Mouse (Mus musculus) spleen, adult 2 months (tissue): ENCODE data around the gene Muc1. TPM values are rescaled to one million over a fixed set of nuclear protein-coding genes. Genes with fewer than 3 reads are reported as not detected.

Source experiments
- DNase-seq, 2 experiments: peaks; one replicate each; pipeline versions ENCODE4 v3.0.0 to v3.0.0-alpha.2; 2012 to 2021; ENCODE audit warnings: low spot score in 2 of 2, low read depth in 1 of 2
- H3K27ac ChIP-seq: fragments of 200-500 bp; 2 replicates; pipeline ENCODE4 v1.5.1; 2012; ENCODE audit warnings: low read length, inconsistent platforms; ENCODE audit not compliant: insufficient read depth
- H3K27me3 ChIP-seq: fragments of 200-500 bp; 2 replicates; pipeline ENCODE4 v1.6.1; 2012; ENCODE audit warnings: mild to moderate bottlenecking, moderate library complexity, low read length, inconsistent platforms; ENCODE audit not compliant: control insufficient read depth, insufficient read depth
- H3K36me3 ChIP-seq: fragments of 200-500 bp; 2 replicates; pipeline ENCODE4 v1.6.1; 2012; ENCODE audit warnings: mild to moderate bottlenecking, low read length, inconsistent platforms; ENCODE audit not compliant: control insufficient read depth, insufficient read depth
- H3K4me1 ChIP-seq: fragments of 200-500 bp; 2 replicates; pipeline ENCODE4 v1.6.1; 2011; ENCODE audit warnings: inconsistent platforms; ENCODE audit not compliant: control insufficient read depth, insufficient read depth, insufficient read length
- H3K4me3 ChIP-seq: fragments of 200-500 bp; 2 replicates; pipeline ENCODE4 v1.5.1; 2011; ENCODE audit warnings: mild to moderate bottlenecking, inconsistent platforms; ENCODE audit not compliant: insufficient read depth, insufficient read length; ENCODE audit errors: extremely low read depth
- CTCF ChIP-seq: fragments of 200-500 bp; IDR thresholded peaks from 2 replicates; pipeline ENCODE4 v1.5.1; 2011; ENCODE audit warnings: mild to moderate bottlenecking, inconsistent platforms; ENCODE audit not compliant: insufficient read depth, insufficient read length, insufficient replicate concordance; ENCODE audit errors: extremely low read depth
- POLR2A ChIP-seq: fragments of 200-500 bp; IDR thresholded peaks from 2 replicates; pipeline ENCODE4 v1.6.1; 2011; ENCODE audit warnings: low read depth, low read length, inconsistent platforms
- WGBS: fragments of 180-500 bp; shearing (Covaris S2); methylation state at CpG from one replicate; pipeline ENCODE4 v1.1.7; 2018; 5-methylcytosine and 5-hydroxymethylcytosine counted together
- polyA plus RNA-seq: library from polyadenylated mRNA; depleted of rRNA; stranded (reverse); fragments of >200 nt; gene quantifications from 2 replicates; pipeline ENCODE4 v1.2.3, GENCODE M21; 2012

The Muc1 gene
- polyA plus RNA-seq, 1 experiment: 17.4 TPM

DNA sequence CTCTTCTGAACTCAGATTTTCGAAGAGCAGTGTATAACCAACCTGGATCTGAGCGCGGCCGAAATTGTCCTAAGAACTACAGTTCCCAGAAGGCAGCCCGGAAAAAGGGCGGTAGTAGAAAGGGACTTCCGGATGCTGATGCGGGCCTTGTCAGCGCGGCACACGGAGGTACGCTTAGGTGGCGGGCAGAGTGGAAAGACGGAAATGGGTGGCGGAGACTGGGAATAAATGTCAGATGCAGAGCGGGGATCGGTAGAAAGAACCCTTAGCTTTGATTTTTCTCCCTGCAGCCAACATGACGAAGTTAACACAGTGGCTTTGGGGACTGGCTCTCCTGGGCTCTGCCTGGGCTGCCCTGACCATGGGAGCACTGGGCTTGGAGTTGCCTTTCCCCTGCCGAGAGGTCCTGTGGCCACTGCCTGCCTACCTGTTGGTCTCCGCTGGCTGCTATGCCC, 37.6 kb downstream of the Muc1 start:
- H3K27ac ChIP-seq: peak overlapping the region; percentile 74

DNA sequence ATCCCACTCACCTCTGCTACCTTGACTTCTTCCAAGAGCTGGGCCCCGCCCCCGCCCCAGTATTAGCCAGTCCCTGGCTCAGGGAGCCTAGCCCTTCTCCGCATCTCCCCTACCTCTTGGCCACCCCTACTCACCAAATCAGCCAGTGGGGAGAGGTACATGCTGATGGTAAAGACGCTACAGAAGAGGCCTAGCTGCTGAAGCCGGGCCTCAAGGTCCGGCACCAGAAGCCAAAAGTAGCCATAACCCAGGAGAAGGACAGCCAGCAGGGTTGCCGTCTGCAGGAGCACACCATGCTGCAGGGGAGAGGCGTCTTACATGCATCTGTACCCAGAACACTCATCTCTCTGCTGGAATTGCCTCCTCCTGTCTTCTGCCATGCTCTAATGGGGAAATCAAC, 40.1 kb downstream of the Muc1 start:
- TF ChIP-seq POLR2A (no peak), CTCF (no peak)
- no peaks in the 10 kb centered on the region for H3K27me3 ChIP-seq
- H3K4me3 ChIP-seq: no peak overlapping the region
- DNase-seq: no peak
- no peaks in the 10 kb centered on the region; the same call in 1 of the 2 replicates for H3K36me3 ChIP-seq
- no peak overlapping the region for H3K27ac ChIP-seq
- H3K4me1 ChIP-seq: peaks cover 8% of the 10 kb centered on the region; the same call in 1 of the 2 replicates
- WGBS: 89% methylated on average over 8 of the region's 8 CpGs

More for the DNA sequence above, 37.6 kb downstream of the Muc1 start:
- Histone ChIP-seq H3K27me3 (no peaks in the 10 kb centered on the region), H3K4me3 (peak overlapping the region; percentile 93), H3K4me1 (peaks cover 8% of the 10 kb centered on the region; the same call in 1 of the 2 replicates), H3K36me3 (no peaks in the 10 kb centered on the region; the same call in 1 of the 2 replicates)
- WGBS: under 1% methylated on average over 20 of the region's 20 CpGs
- DNase-seq: peak; percentile 56 to 75
- TF ChIP-seq POLR2A (peak; percentile 93), CTCF (no peak)

DNA sequence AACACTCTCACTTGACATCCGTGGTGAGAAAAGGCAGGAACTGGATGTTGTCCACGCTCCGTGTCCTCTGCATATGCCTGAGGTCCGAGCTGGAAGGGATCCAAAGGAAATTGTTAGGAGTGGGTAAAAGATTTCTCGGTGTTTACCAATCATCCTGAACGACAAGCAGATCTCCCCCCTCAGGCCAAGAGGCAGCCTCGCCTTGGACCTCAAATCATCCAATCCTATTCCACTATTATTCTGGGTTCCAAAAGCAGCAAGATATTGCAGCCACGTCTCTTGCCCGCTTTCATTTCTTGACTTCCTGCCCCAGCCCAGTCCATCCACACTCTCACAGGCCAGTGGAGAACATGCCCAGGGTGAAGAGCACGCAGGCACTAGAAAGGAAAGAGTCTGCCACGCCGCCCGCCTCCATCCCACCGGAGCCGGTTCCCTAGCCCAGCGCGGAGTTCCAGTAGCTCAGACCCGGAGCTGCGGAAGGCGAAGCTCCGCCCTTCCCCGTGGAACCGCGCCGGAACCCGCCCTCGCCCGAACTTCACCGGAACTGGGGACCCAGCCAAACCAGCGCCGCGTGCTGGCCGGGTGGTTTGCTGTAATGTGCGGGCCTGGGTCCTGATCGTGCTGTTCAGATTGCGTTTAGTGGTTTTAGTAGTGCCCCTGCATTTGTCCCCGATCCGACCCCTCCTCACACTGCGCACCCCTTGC, 41.3 kb downstream of the Muc1 start, which contains the start of gene Slc50a1:
TSS of gene Slc50a1 (minus strand) at position 520 of the 705 bp plus-strand sequence.
- TF ChIP-seq CTCF (peak; percentile 33; the same call in 1 of the 2 replicates), POLR2A (peak; percentile 77)
- Histone ChIP-seq H3K27me3 (no peaks in the 10 kb centered on the region), H3K4me3 (peak within 1 kb of the TSS; percentile 96), H3K27ac (peak within 1 kb of the TSS; percentile 88), H3K36me3 (no peaks in the 10 kb centered on the region; the same call in 1 of the 2 replicates), H3K4me1 (peaks cover 8% of the 10 kb centered on the region; the same call in 1 of the 2 replicates)
- DNase-seq: peak in 1 of 2 experiments; percentile 82
- 1% methylated on average over 39 of the region's 39 CpGs for WGBS

DNA sequence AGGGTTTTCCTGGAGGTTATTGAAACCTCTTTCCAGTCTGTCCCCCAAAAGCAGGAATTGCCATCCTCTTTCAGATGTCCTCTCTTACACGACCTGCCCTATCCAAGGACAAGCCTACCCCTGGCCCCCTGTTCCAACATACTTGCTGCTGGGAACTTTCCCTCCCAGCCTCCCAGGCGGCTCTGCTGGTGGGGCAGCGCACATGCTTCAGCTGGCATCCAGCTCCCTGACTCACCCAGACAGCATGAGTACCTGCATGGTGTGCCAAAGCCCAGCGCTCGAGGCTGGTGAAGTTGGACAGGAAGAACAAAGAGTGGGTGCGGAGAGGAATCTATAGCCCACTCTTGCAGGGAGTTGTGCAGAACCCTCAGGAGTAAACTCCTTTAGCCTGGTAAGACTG, 42.0 kb downstream of the Muc1 start:
- TF ChIP-seq CTCF (no peak), POLR2A (no peak)
- no peaks in the 10 kb centered on the region; the same call in 1 of the 2 replicates for H3K36me3 ChIP-seq
- no peak overlapping the region for H3K4me3 ChIP-seq
- no peaks in the 10 kb centered on the region for H3K27me3 ChIP-seq
- 79% methylated on average over 6 of the region's 6 CpGs for WGBS
- DNase-seq: no peak
- H3K4me1 ChIP-seq: peaks cover 8% of the 10 kb centered on the region; the same call in 1 of the 2 replicates
- H3K27ac ChIP-seq: peak overlapping the region; percentile 88; the same call in 1 of the 2 replicates

DNA sequence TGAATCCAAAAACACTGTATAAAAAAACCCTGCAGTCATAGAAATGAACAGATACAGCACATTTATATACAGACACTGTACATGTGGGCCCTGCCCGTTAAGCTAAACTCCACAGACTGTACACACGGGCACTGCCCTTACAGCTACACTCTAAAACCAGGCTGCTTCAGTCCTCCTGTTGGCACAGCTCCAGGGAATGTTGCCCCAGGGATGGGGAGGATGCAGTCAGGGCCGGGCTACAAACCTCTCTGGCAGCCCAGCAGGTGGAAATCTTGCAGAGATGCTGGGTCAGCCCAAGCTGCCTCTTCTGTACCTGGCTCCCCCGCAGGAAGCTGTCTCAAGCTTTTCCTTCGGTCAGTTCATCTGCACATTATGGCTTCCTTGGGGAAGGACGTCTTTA, 42.9 kb downstream of the Muc1 start:
- DNase-seq: no peak
- no peak overlapping the region for H3K4me3 ChIP-seq
- TF ChIP-seq POLR2A: no peak; the same call in 1 of the 2 replicates
- no peak for TF ChIP-seq CTCF
- no peak overlapping the region for H3K27ac ChIP-seq
- no peaks in the 10 kb centered on the region; the same call in 1 of the 2 replicates for H3K36me3 ChIP-seq
- 91% methylated on average over 6 of the region's 6 CpGs for WGBS
- H3K27me3 ChIP-seq: no peaks in the 10 kb centered on the region
- H3K4me1 ChIP-seq: peaks cover 8% of the 10 kb centered on the region; the same call in 1 of the 2 replicates

DNA sequence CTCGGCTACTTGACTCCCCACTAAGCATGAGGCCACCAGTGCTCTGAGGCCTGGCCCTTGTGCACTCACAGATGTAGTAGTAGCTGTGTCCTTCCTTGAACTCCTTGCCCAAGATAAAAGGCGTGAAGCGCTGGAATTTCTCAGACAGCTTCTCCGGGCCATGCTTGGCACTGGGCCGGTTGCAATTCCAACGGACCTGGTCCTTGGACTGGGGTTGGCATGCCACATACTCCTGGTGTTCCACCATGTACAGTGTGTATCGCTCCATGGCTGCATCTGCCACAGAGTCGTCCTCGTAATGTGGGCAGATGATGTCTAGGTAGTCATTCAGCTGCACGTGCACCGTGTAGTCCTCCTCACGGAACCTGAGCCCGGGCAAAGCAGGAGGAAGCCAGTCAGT, 47.2 kb downstream of the Muc1 start:
- Histone ChIP-seq H3K27ac (no peak overlapping the region), H3K27me3 (peaks cover 11% of the 10 kb centered on the region; the same call in 1 of the 2 replicates), H3K4me1 (peaks cover 9% of the 10 kb centered on the region; the same call in 1 of the 2 replicates), H3K36me3 (no peaks in the 10 kb centered on the region), H3K4me3 (no peak overlapping the region)
- 95% methylated on average over 13 of the region's 13 CpGs for WGBS
- no peak for DNase-seq
- TF ChIP-seq POLR2A (no peak), CTCF (no peak)
